Mouse (Mus musculus): ENCODE measurements around the gene Dnase1l2. TPM values are rescaled to one million over a fixed set of nuclear protein-coding genes. Genes with fewer than 3 reads are reported as not detected.
"Not testable (repeated sequence)": the region's sequence is repeated elsewhere in the genome, so short reads cannot be mapped to it uniquely, and the experiment has no call there.

Dnase1l2 gene
- polyA plus RNA-seq, 1 experiment from 2014 or later = 1.9 TPM

GRCm38 (mm10) chr17:24437016-24437415 lies 5.9 kb downstream of the Dnase1l2 start:
- DNase-seq (ENCODE audit: low spot score) = peak; percentile 65

GRCm38 (mm10) chr17:24429201-24429983 lies 13.5 kb downstream of the Dnase1l2 start:
- DNase-seq (ENCODE audit: low spot score) = no peak

GRCm38 (mm10) chr17:24427170-24427557 lies 15.7 kb downstream of the Dnase1l2 start:
- no peak for DNase-seq (ENCODE audit: low spot score)

GRCm38 (mm10) chr17:24426471-24427169 lies 16.3 kb downstream of the Dnase1l2 start, which contains the start of gene Eci1:
Eci1 (plus strand) TSS chr17:24426641.
- peak; percentile 64 for DNase-seq (ENCODE audit: low spot score)

- DNase-seq (ENCODE audit: low spot score) = no peak
Measured at GRCm38 (mm10) chr17:24425905-24426304, 17.0 kb downstream of the Dnase1l2 start.

GRCm38 (mm10) chr17:24425326-24425725 lies 17.6 kb downstream of the Dnase1l2 start:
- DNase-seq (ENCODE audit: low spot score) = not testable (repeated sequence)

- DNase-seq (ENCODE audit: low spot score) = no peak
Measured at GRCm38 (mm10) chr17:24424489-24424888, 18.4 kb downstream of the Dnase1l2 start.

- no peak for DNase-seq (ENCODE audit: low spot score)
Measured at GRCm38 (mm10) chr17:24423114-24423513, 19.8 kb downstream of the Dnase1l2 start.

- DNase-seq (ENCODE audit: low spot score) = no peak
Measured at GRCm38 (mm10) chr17:24416051-24416652, 26.8 kb downstream of the Dnase1l2 start.

GRCm38 (mm10) chr17:24415011-24415410 lies 27.9 kb downstream of the Dnase1l2 start:
- peak; percentile 30 for DNase-seq (ENCODE audit: low spot score)

- peak; percentile 99 for DNase-seq (ENCODE audit: low spot score)
Measured at GRCm38 (mm10) chr17:24414230-24414976, 28.5 kb downstream of the Dnase1l2 start, which contains the start of gene Rnps1. Rnps1 (plus strand) TSS chr17:24414565.

- no peak for DNase-seq (ENCODE audit: low spot score)
Measured at GRCm38 (mm10) chr17:24413557-24414211, 29.2 kb downstream of the Dnase1l2 start.

GRCm38 (mm10) chr17:24407116-24407803 lies 35.6 kb downstream of the Dnase1l2 start:
- DNase-seq (ENCODE audit: low spot score) = no peak

- DNase-seq (ENCODE audit: low spot score) = no peak
Measured at GRCm38 (mm10) chr17:24402371-24402770, 40.5 kb downstream of the Dnase1l2 start.

GRCm38 (mm10) chr17:24394456-24394855 lies 48.4 kb downstream of the Dnase1l2 start:
- no peak for DNase-seq (ENCODE audit: low spot score)

- no peak for DNase-seq (ENCODE audit: low spot score)
Measured at GRCm38 (mm10) chr17:24393527-24393926, 49.4 kb downstream of the Dnase1l2 start.

GRCm38 (mm10) chr17:24391149-24391548 lies 51.8 kb downstream of the Dnase1l2 start:
- DNase-seq (ENCODE audit: low spot score) = peak; percentile 13
